Mouse (Mus musculus) neural tube, embryonic 10.5 days (tissue): ENCODE data around the gene Wdr25.

Experiments
- DNase-seq: peaks from one replicate; pipeline ENCODE4 v3.0.0-alpha.2; 2017; ENCODE audit warnings: low spot score; ENCODE audit errors: extremely low spot score

Wdr25 gene

GRCm38 (mm10) chr12:108934231-108934630, 40.8 kb downstream of the Wdr25 start:
- no peak for DNase-seq

- no peak for DNase-seq
Observed at GRCm38 (mm10) chr12:108936834-108937233, 43.4 kb downstream of the Wdr25 start.

- DNase-seq, result no peak
Observed at GRCm38 (mm10) chr12:108937506-108937905, 44.1 kb downstream of the Wdr25 start.

- DNase-seq, result no peak
Observed at GRCm38 (mm10) chr12:108938844-108939243, 45.4 kb downstream of the Wdr25 start.

GRCm38 (mm10) chr12:108939317-108939716, 45.9 kb downstream of the Wdr25 start:
- DNase-seq, result no peak

- no peak for DNase-seq
Observed at GRCm38 (mm10) chr12:108940255-108940654, 46.8 kb downstream of the Wdr25 start.

GRCm38 (mm10) chr12:108941282-108941681, 47.9 kb downstream of the Wdr25 start:
- no peak for DNase-seq

- no peak for DNase-seq
Observed at GRCm38 (mm10) chr12:108942203-108942923, 48.9 kb downstream of the Wdr25 start.

GRCm38 (mm10) chr12:108953011-108953550, 59.6 kb downstream of the Wdr25 start:
- no peak for DNase-seq

- peak; percentile 34 for DNase-seq
Observed at GRCm38 (mm10) chr12:108953838-108954237, 60.4 kb downstream of the Wdr25 start.

GRCm38 (mm10) chr12:108954456-108954855, 61.0 kb downstream of the Wdr25 start:
- no peak for DNase-seq

- no peak for DNase-seq
Observed at GRCm38 (mm10) chr12:108958483-108958882, 65.1 kb downstream of the Wdr25 start.

- DNase-seq, result peak; percentile 40
Observed at GRCm38 (mm10) chr12:108958991-108959638, 65.7 kb downstream of the Wdr25 start.

GRCm38 (mm10) chr12:108959639-108960219, 66.3 kb downstream of the Wdr25 start:
- DNase-seq, result no peak

GRCm38 (mm10) chr12:108960225-108960624, 66.8 kb downstream of the Wdr25 start:
- DNase-seq, result no peak

- DNase-seq, result no peak
Observed at GRCm38 (mm10) chr12:108967631-108968030, 74.2 kb downstream of the Wdr25 start.

GRCm38 (mm10) chr12:108968031-108968430, 74.6 kb downstream of the Wdr25 start:
- no peak for DNase-seq

- DNase-seq, result no peak
Observed at GRCm38 (mm10) chr12:108971446-108971845, 78.0 kb downstream of the Wdr25 start.

GRCm38 (mm10) chr12:108972234-108972633, 78.8 kb downstream of the Wdr25 start:
- DNase-seq, result no peak

- DNase-seq, result no peak
Observed at GRCm38 (mm10) chr12:108979977-108980376, 86.5 kb downstream of the Wdr25 start.

- no peak for DNase-seq
Observed at GRCm38 (mm10) chr12:108981941-108982683, 88.7 kb downstream of the Wdr25 start.

GRCm38 (mm10) chr12:108982684-108982960, 89.2 kb downstream of the Wdr25 start:
- no peak for DNase-seq
